Mouse (Mus musculus) kidney, postnatal 10 days (tissue): ENCODE data around the gene Gabrd.

Experiments used
- DNase-seq: peaks from one replicate; pipeline ENCODE4 v3.0.0; 2021; ENCODE audit warnings: mixed read lengths

The Gabrd gene

DNA sequence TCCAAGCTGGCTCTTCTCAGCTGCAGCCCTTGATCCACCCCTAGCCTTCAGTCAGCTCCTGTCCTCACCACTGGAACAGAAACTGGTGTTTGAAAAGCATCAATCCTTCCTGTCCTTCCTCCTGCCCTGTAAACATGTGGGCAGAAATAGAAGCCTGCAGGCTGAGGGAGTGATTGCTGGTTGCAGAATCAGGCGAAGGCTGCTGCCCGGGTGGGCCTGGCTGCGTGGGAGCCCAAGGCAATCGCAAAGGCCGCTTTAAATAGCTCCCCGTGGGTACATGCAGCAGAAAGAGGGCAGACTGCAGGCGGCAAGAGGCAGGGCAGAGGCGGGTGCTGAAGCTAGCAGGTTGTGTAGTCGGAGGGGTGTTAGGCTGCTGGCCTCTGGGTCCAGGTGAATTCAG lies 15.2 kb downstream of the Gabrd start:
- DNase-seq: no peak

DNA sequence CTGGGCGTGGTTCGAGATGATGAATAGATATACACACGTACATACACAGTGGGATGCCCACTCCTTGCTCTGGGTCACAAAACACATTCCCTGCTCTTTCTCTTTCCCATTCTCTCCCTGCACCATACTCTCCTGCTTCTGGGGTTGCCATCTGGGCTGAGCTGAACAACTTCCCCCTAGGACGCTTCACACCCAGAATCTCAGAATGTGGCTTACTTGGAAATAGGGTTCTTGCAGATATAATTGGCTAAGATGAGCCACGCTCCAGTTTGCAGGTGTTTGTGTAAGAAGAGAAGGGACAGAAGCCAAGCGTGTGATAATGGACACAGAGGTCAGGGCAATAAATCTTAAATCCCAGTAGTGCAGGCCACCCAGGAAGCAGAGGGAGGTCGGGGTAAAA lies 15.9 kb downstream of the Gabrd start:
- no peak for DNase-seq

GRCm38 (mm10) chr4:155371797-155372735 lies 25.8 kb downstream of the Gabrd start:
- DNase-seq: no peak

DNA sequence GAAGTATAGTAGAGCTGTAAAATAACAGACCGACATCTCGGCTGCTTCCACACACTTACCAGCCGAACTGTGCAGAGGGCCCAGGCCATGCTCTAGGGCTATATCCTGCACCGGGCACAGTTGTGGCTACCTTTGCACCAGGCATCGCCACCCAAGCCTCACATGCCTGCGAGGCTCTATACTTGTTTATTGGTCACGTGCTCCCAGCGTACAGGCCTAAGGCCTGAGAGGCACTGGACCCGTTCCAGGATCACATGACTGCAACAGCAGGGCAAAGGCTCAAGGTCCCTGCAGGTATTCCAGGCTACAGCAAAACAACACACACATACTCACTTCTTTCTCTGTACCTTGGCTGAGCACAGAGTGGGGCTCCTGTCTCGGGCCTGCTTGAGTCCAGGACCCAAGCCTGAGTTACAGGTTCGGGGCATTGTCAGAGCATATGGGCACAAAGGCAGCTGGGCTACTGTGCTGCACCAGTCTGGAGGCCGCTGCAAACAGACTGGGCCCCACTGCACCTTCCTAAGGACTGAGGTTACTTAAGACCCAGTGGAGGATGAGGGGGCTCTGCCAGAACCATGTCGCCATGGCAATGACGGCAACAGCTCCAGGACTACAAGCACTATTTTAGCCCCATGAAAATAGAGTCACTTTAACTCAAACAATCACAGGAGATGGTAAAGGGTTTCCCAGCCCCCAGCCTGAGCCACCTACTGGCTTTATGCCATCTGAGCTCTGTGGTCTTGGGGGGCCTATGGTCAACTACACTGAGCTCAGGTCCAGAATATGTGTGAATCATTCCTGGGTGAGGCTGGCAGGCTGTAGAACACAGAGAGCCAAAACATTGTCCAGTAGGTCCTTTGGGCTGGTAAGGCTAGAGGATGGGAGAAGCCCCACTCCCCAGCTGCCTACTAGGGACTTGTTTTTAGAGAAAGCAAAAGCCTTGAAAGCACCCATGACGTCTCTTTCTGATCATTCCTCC lies 26.9 kb downstream of the Gabrd start:
- peak; percentile 88 for DNase-seq

- peak; percentile 88 for DNase-seq
Measured at GRCm38 (mm10) chr4:155368684-155369083, 29.2 kb downstream of the Gabrd start.

DNA sequence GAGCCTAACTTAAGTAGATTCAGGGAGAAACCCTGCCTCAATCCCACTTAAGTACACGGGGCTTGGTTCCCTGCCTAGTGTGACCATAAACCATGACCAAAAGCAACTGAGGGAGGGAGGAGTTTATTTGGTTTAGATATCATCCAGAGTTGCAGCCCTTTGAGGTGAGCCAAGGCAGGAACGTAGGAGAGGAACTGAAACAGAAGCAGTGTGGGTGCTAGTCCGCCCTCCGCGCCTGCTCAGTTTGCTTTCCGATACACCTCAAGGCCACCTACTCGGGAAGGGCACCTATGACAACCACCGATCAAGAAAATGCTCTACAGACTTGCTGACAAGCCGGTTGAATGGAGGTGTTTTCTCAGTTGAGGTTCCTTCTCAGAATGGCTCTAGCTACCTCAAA lies 30.2 kb downstream of the Gabrd start:
- no peak for DNase-seq

DNA sequence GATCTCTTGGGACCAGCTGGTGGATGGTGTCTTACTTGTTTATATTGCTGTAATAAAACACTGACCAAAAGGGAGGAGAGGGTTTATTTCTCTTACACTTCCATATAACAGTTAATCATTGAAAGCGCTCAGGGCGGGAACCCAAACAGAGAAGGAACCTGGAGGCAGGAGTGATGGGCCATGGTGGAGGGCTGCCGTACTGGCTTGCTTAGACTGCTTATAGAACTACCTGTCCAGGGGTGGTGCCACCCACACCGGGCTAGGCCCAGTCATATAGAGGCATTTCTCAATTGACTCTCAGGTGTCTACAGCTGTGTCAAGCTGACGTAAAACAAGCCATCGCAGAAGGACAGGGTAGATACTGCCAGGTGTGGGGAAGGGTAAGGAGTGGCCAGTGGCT lies 31.1 kb downstream of the Gabrd start:
- DNase-seq: no peak

DNA sequence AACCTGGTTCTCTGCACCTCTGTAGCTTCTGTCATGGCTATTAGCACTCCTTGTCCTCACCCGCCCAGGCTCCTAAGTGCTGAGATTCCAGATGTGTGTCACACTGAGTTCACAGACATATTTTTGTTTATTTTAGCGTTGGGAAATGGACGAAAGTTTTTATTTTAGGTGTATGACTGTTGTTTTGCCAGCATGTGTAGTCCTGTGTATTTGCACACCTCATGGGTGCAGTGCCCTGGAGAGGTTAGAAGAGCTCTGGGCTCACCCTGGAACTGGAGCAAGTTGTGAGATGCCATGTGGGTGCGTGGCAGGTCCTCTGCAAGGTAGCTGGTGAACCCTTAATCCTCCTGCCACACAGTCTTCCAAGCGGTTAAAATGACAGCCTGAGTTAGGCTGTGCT lies 35.5 kb downstream of the Gabrd start:
- no peak for DNase-seq

- DNase-seq: peak; percentile 93
Measured at GRCm38 (mm10) chr4:155361303-155361791, 36.6 kb downstream of the Gabrd start, which contains the start of gene Prkcz. Gene Prkcz (minus strand): TSS chr4:155361361.

GRCm38 (mm10) chr4:155360856-155361255 lies 37.1 kb downstream of the Gabrd start:
- DNase-seq: peak; percentile 52

DNA sequence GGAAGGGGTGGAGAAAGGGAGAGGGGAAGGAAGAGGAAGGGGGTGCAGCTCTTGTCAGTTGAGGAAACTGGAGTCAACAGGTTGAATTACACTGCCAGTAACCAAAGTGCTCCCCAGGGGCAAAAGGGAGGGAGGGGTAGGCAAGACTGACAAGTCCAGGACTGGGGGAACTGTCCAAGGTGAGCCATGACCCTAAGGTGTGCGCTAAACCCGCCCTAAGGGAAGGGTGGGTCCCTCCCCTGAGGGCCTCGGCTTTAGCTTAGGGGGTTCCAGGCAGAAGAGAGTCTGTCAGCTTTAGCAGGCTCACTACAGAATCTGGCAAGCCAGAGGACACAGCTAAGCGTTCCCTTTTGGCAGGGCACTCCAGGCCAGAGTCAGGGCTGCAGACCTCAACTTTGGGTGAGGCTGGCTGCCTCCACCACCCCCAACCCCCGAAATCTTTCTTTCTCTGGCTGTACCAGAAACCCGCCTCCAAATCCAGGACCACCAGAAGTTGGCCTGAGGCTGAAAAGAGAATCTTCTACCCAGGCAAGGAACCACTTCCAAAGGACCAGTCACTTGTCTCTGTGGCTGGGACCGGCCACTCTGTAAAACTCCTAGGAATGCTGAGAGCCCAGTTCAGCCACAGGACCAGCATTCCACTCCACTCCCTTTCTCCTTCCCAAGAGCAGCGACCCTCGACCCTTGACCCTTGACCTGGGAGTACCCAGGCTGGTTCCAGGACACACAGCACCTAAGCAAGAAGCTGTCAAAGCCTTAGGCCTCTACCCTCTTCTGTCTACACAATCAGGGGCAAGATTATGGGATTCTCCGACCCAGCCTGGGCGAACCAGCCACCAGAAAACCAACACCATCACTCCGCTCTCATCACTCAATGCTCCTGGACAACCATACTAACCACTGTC lies 38.1 kb downstream of the Gabrd start:
- DNase-seq: peak; percentile 66

DNA sequence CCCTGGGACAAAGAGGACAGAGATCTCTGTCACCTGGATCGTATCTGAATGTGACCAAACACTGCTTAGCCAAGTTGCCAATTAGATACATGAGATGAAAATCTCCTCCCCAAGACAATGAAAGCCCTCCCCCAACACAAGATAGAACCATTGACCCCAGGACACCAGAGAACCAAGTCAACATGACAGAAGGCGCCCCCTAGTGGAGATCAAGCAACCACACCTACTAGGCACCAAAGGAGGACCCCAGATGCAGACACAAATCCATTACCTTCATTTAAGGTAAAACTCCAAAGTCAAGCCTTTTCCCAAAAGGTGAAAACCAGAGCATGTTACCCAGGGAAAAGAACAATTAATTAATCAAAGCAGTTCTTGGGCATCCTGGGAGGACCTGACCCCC lies 40.3 kb downstream of the Gabrd start:
- no peak for DNase-seq

GRCm38 (mm10) chr4:155356354-155356753 lies 41.6 kb downstream of the Gabrd start:
- DNase-seq: peak; percentile 67

DNA sequence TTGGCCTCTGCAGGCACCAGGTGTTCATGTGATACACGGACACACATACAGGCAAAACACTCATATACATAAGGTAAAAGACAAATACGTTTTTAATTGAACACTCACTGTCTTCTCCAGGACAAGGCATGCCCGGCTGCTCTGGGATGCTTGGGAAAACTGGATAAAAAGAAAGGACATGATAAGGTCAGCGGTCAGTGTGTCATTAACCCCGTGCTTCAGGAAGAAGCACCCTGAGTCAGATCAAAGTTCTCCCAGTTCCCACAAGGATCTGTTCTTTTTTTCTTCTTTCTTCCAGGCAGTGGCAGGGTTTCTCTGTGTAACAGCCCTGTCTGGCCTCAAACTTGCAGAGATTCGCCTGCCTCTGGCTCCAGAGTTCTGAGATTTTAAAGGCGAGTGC lies 43.4 kb downstream of the Gabrd start:
- no peak for DNase-seq

- no peak for DNase-seq
Measured at GRCm38 (mm10) chr4:155354035-155354434, 43.9 kb downstream of the Gabrd start.

GRCm38 (mm10) chr4:155352581-155352980 lies 45.3 kb downstream of the Gabrd start:
- no peak for DNase-seq

- DNase-seq: no peak
Measured at GRCm38 (mm10) chr4:155346350-155346749, 51.6 kb downstream of the Gabrd start.

DNA sequence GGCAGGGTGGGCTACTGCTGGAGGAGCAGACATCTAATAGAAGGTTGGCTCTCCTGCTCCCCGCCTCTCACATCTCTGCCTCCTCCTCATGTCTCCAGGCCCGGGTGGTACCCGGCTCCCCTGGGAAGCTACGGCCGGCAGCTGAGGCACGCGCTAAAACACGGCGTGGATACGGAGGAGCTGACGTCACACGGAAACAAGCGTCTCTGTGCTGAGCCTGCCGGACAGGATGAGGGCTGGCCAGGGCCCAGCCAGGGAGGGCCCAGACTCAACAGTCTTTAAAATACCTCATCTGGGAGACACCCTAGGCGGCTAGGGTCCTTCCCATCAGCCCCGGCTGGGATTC lies 52.3 kb downstream of the Gabrd start:
- peak; percentile 73 for DNase-seq

DNA sequence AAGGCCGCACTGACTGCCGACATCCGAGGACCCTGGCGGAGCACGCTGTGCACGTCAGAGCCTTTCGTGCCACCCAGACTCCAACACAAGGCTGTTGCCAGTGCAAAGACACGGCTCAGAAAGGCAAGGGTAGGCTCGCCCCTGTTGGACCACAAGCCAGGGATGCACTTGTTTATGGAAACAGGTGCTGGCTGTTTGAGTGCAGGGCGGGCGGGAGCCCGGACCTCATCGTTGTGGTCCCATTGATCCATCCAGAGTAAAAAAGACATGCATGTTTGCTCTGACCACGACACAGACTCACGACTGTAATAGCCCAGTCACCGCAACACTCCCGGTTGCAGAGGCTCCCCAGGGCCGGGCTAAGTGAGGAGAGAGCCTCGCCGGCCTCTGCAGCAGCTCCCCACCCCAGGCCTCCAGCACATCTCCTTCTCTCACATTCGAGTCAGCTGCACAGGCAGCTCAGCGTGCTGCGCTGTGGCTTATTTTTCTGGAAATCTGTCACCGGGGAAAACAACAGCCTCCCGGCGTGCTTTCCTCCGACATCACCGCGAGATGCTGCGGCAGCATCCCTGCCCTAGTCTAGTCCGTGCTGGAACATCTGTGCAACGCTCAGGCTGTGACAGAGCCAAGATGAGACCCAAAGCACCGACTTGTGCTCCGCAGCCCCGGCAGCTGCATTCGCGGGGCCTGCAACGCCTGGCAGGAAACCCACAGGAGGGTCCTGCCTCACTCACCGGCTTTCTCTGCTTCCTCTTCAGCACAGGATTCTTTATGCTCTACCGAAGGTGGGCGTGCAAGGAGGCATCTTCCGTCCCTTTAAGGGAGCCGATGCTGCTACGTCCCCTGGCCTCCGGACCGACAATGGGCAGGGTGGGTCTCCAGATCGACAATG lies 53.0 kb downstream of the Gabrd start:
- no peak for DNase-seq

DNA sequence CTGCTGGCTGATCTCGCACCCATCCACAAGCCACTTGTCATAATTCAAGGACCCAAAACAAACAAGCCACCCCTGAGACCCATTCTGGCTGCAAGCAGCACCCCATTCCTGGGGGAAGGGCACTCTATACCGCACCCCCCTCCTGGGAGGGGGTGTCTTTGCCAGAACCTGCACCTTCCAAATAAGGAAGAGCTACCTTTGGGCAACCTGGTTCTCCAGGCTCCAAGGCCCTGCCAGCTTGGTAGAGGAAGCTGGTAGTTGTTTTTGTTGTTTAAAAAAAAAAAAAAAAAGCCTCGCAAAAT lies 53.7 kb downstream of the Gabrd start:
- DNase-seq: no peak
